Mouse (Mus musculus) embryonic fibroblast, embryonic 13.5 days (primary cell): Measurements from ENCODE around the gene Aasdh.

Source experiments
- CTCF ChIP-seq: IDR thresholded peaks from 2 replicates; pipeline ENCODE4 v1.5.1; 2011; ENCODE audit warnings: mild to moderate bottlenecking, control low read depth, low read length, moderate library complexity, borderline replicate concordance; ENCODE audit not compliant: insufficient read depth
- POLR2A ChIP-seq: IDR thresholded peaks from 2 replicates; pipeline ENCODE4 v1.6.1; 2011; ENCODE audit warnings: low read depth, mild to moderate bottlenecking, control low read depth, low read length, moderate library complexity

DNA sequence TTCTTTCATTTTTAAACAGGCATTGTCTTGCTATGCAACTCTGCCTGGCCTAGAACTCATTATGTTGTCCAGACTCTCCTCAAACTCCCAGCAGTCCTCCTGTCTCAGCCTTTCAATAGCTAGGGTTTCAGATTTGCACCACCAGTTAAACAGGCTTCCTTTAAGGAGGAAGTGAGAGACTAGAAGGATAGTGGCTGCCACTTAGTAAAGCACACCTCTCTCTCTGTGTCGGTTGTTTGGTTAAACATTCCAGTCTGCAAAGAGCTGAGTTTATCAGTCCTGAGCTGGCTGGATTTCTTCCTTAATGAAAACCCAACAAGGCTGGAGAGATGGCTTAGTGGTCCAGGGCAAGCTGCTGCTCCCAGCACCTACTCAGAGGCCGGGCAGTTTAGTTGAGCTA, 12.7 kb downstream of the Aasdh start:
- no peak for TF ChIP-seq POLR2A
- TF ChIP-seq CTCF = no peak
